Mouse (Mus musculus): Measurements from ENCODE around the gene Taar7f. TPM values are rescaled to one million over a fixed set of nuclear protein-coding genes. Genes with fewer than 3 reads are reported as not detected.

The Taar7f gene
- not detected for polyA plus RNA-seq (2012; fragmentation: generic; extraction: Trizol)

DNA sequence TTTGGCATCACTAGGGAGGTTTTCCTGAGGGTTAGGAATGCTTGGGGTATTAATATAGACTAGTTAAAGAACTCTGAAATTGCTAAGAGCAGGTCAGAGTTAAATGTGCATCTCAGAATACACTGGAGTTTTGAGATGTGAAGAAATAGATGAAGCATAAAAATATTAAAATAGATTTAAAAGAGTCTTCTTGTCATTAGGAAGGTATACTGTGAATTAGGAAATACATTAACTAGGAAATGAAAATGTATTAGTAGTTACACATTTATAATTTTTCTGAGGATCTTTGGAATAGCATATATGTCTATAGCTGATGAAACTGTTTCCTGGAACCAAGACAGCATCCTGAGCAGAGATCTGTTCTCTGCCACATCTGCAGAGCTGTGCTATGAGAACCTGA is at the start of gene Taar7f:
Taar7f (plus strand) TSS at position 301 of the 400 bp plus-strand sequence.
- no peak within 1 kb of the TSS for H3K4me3 ChIP-seq
- H3ac ChIP-seq (ENCODE audit: control insufficient read depth, insufficient read length), result no peak within 1 kb of the TSS
- no peaks in the 10 kb centered on the region for H3K36me3 ChIP-seq (ENCODE audit: control insufficient read depth, insufficient read depth)
- H3K79me2 ChIP-seq (ENCODE audit: control insufficient read depth, insufficient read depth), result no peaks in the 10 kb centered on the region
- H3K27me3 ChIP-seq (ENCODE audit: control insufficient read depth, insufficient read depth, insufficient read length), result peaks cover 4% of the 10 kb centered on the region
- TF ChIP-seq POLR2A (IDR thresholded peaks at IDR 0.05; ENCODE audit: insufficient read length, low read depth) (no peak), MYOG (IDR thresholded peaks at IDR 0.05; ENCODE audit: control insufficient read depth in 1 of 3, insufficient read depth in 1 of 3, insufficient read length in 2 of 3, low read depth in 2 of 3) (no peak), MYOD1 (IDR thresholded peaks at IDR 0.05; ENCODE audit: control insufficient read depth in 1 of 3, insufficient read length in 2 of 3, low read depth in 2 of 3) (no peak), REST (IDR thresholded peaks at IDR 0.05; ENCODE audit: insufficient read depth, insufficient read length) (no peak), E2F4 (IDR thresholded peaks at IDR 0.05; ENCODE audit: insufficient read depth) (no peak), SRF (IDR thresholded peaks at IDR 0.05; ENCODE audit: control insufficient read depth, insufficient read length, low read depth) (no peak), TCF3 (IDR thresholded peaks at IDR 0.05; ENCODE audit: insufficient read length, low read depth) (no peak), POLR2AphosphoS2 (IDR thresholded peaks at IDR 0.05; ENCODE audit: insufficient read length, low read depth) (no peak), MAX (IDR thresholded peaks at IDR 0.05; ENCODE audit: low read depth) (no peak), CEBPB (IDR thresholded peaks at IDR 0.05; ENCODE audit: insufficient read depth, poor library complexity, severe bottlenecking) (no peak), USF1 (IDR thresholded peaks at IDR 0.05; ENCODE audit: low read depth) (no peak), TCF12 (IDR thresholded peaks at IDR 0.05; ENCODE audit: insufficient read depth, poor library complexity, severe bottlenecking) (no peak)
- H3K4me2 ChIP-seq (ENCODE audit: low read depth), result no peak within 1 kb of the TSS

GRCm38 (mm10) chr10:23999639-24000038 is 49.7 kb upstream of the Taar7f start, which contains the start of gene Taar7b:
Gene Taar7b, plus strand, starts transcription at chr10:23999939.
- no peak within 1 kb of the TSS for H3K4me2 ChIP-seq (ENCODE audit: low read depth)
- no peaks in the 10 kb centered on the region for H3K79me2 ChIP-seq (ENCODE audit: control insufficient read depth, insufficient read depth)

GRCm38 (mm10) chr10:24006442-24006841 is 42.9 kb upstream of the Taar7f start:
- Histone ChIP-seq H3ac (ENCODE audit: control insufficient read depth, insufficient read length) (no peak overlapping the region), H3K36me3 (ENCODE audit: control insufficient read depth, insufficient read depth) (no peaks in the 10 kb centered on the region), H3K4me3 (no peak overlapping the region), H3K4me2 (ENCODE audit: low read depth) (no peak overlapping the region), H3K27me3 (ENCODE audit: control insufficient read depth, insufficient read depth, insufficient read length) (no peaks in the 10 kb centered on the region), H3K79me2 (ENCODE audit: control insufficient read depth, insufficient read depth) (no peaks in the 10 kb centered on the region)
- TF ChIP-seq TCF12 (IDR thresholded peaks at IDR 0.05; ENCODE audit: insufficient read depth, poor library complexity, severe bottlenecking) (no peak), MAX (IDR thresholded peaks at IDR 0.05; ENCODE audit: low read depth) (no peak), POLR2AphosphoS2 (IDR thresholded peaks at IDR 0.05; ENCODE audit: insufficient read length, low read depth) (no peak), CEBPB (IDR thresholded peaks at IDR 0.05; ENCODE audit: insufficient read depth, poor library complexity, severe bottlenecking) (no peak)

More at GRCm38 (mm10) chr10:23999639-24000038, 49.7 kb upstream of the Taar7f start, which contains the start of gene Taar7b:
- H3ac ChIP-seq (ENCODE audit: control insufficient read depth, insufficient read length), result no peak within 1 kb of the TSS
- TF ChIP-seq E2F4 (IDR thresholded peaks at IDR 0.05; ENCODE audit: insufficient read depth), result no peak
- no peak for TF ChIP-seq TCF12 (IDR thresholded peaks at IDR 0.05; ENCODE audit: insufficient read depth, poor library complexity, severe bottlenecking)
- TF ChIP-seq MYOD1 (IDR thresholded peaks at IDR 0.05; ENCODE audit: control insufficient read depth in 1 of 3, insufficient read length in 2 of 3, low read depth in 2 of 3), result no peak
- no peak for TF ChIP-seq USF1 (IDR thresholded peaks at IDR 0.05; ENCODE audit: low read depth)
- no peak for TF ChIP-seq CEBPB (IDR thresholded peaks at IDR 0.05; ENCODE audit: insufficient read depth, poor library complexity, severe bottlenecking)
- no peak for TF ChIP-seq REST (IDR thresholded peaks at IDR 0.05; ENCODE audit: insufficient read depth, insufficient read length)
- no peak for TF ChIP-seq SRF (IDR thresholded peaks at IDR 0.05; ENCODE audit: control insufficient read depth, insufficient read length, low read depth)
- TF ChIP-seq TCF3 (IDR thresholded peaks at IDR 0.05; ENCODE audit: insufficient read length, low read depth), result no peak
- no peak for TF ChIP-seq POLR2A (IDR thresholded peaks at IDR 0.05; ENCODE audit: insufficient read length, low read depth)
- no peak for TF ChIP-seq POLR2AphosphoS2 (IDR thresholded peaks at IDR 0.05; ENCODE audit: insufficient read length, low read depth)
- TF ChIP-seq MYOG (IDR thresholded peaks at IDR 0.05; ENCODE audit: control insufficient read depth in 1 of 3, insufficient read depth in 1 of 3, insufficient read length in 2 of 3, low read depth in 2 of 3), result no peak
- TF ChIP-seq MAX (IDR thresholded peaks at IDR 0.05; ENCODE audit: low read depth), result no peak
- no peaks in the 10 kb centered on the region for H3K27me3 ChIP-seq (ENCODE audit: control insufficient read depth, insufficient read depth, insufficient read length)
- no peaks in the 10 kb centered on the region for H3K36me3 ChIP-seq (ENCODE audit: control insufficient read depth, insufficient read depth)
- H3K4me3 ChIP-seq, result no peak within 1 kb of the TSS

- TF ChIP-seq E2F4 (IDR thresholded peaks at IDR 0.05; ENCODE audit: insufficient read depth), result no peak
- TF ChIP-seq POLR2AphosphoS2 (IDR thresholded peaks at IDR 0.05; ENCODE audit: insufficient read length, low read depth), result no peak
- no peak for TF ChIP-seq REST (IDR thresholded peaks at IDR 0.05; ENCODE audit: insufficient read depth, insufficient read length)
- no peak for TF ChIP-seq USF1 (IDR thresholded peaks at IDR 0.05; ENCODE audit: low read depth)
- TF ChIP-seq MYOD1 (IDR thresholded peaks at IDR 0.05; ENCODE audit: control insufficient read depth in 1 of 3, insufficient read length in 2 of 3, low read depth in 2 of 3), result no peak
- TF ChIP-seq POLR2A (IDR thresholded peaks at IDR 0.05; ENCODE audit: insufficient read length, low read depth), result no peak
- no peak for TF ChIP-seq TCF12 (IDR thresholded peaks at IDR 0.05; ENCODE audit: insufficient read depth, poor library complexity, severe bottlenecking)
- TF ChIP-seq MYOG (IDR thresholded peaks at IDR 0.05; ENCODE audit: control insufficient read depth in 1 of 3, insufficient read depth in 1 of 3, insufficient read length in 2 of 3, low read depth in 2 of 3), result no peak
- Histone ChIP-seq H3K79me2 (ENCODE audit: control insufficient read depth, insufficient read depth) (no peaks in the 10 kb centered on the region), H3K27me3 (ENCODE audit: control insufficient read depth, insufficient read depth, insufficient read length) (no peaks in the 10 kb centered on the region), H3K4me3 (no peak overlapping the region), H3ac (ENCODE audit: control insufficient read depth, insufficient read length) (no peak overlapping the region), H3K36me3 (ENCODE audit: control insufficient read depth, insufficient read depth) (no peaks in the 10 kb centered on the region), H3K4me2 (ENCODE audit: low read depth) (no peak overlapping the region)
These were observed 42.3 kb upstream of the Taar7f start for GRCm38 (mm10) chr10:24007034-24007433.

DNA sequence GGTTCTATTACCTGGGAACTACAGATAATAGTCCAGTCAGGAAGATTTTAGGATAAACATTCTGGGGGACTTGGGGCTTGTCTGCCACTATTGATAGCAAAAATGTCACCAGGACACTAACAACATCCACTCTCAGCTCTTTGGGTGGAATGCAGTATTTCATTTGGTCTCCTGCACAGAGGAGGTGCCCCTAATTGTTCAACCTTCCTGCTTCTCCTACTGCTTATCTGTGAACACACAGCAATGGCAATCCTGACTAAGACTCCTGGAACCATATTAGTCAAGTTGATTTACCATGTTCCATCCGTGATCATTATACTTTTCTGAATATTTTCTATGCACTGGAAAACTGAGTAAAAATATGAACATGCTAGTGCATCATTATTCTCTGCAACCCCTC is 41.2 kb upstream of the Taar7f start:
- Histone ChIP-seq H3K4me2 (ENCODE audit: low read depth) (no peak overlapping the region), H3K4me3 (no peak overlapping the region), H3K36me3 (ENCODE audit: control insufficient read depth, insufficient read depth) (no peaks in the 10 kb centered on the region), H3K79me2 (ENCODE audit: control insufficient read depth, insufficient read depth) (no peaks in the 10 kb centered on the region), H3ac (ENCODE audit: control insufficient read depth, insufficient read length) (no peak overlapping the region), H3K27me3 (ENCODE audit: control insufficient read depth, insufficient read depth, insufficient read length) (no peaks in the 10 kb centered on the region)
- no peak for TF ChIP-seq REST (IDR thresholded peaks at IDR 0.05; ENCODE audit: insufficient read depth, insufficient read length)
- TF ChIP-seq POLR2A (IDR thresholded peaks at IDR 0.05; ENCODE audit: insufficient read length, low read depth), result no peak
- no peak for TF ChIP-seq MYOG (IDR thresholded peaks at IDR 0.05; ENCODE audit: control insufficient read depth in 1 of 3, insufficient read depth in 1 of 3, insufficient read length in 2 of 3, low read depth in 2 of 3)
- TF ChIP-seq E2F4 (IDR thresholded peaks at IDR 0.05; ENCODE audit: insufficient read depth), result no peak
- no peak for TF ChIP-seq TCF12 (IDR thresholded peaks at IDR 0.05; ENCODE audit: insufficient read depth, poor library complexity, severe bottlenecking)
- TF ChIP-seq USF1 (IDR thresholded peaks at IDR 0.05; ENCODE audit: low read depth), result no peak
- no peak for TF ChIP-seq MYOD1 (IDR thresholded peaks at IDR 0.05; ENCODE audit: control insufficient read depth in 1 of 3, insufficient read length in 2 of 3, low read depth in 2 of 3)
- no peak for TF ChIP-seq CEBPB (IDR thresholded peaks at IDR 0.05; ENCODE audit: insufficient read depth, poor library complexity, severe bottlenecking)
- no peak for TF ChIP-seq MAX (IDR thresholded peaks at IDR 0.05; ENCODE audit: low read depth)
- no peak for TF ChIP-seq POLR2AphosphoS2 (IDR thresholded peaks at IDR 0.05; ENCODE audit: insufficient read length, low read depth)
- TF ChIP-seq SRF (IDR thresholded peaks at IDR 0.05; ENCODE audit: control insufficient read depth, insufficient read length, low read depth), result no peak
- no peak for TF ChIP-seq TCF3 (IDR thresholded peaks at IDR 0.05; ENCODE audit: insufficient read length, low read depth)

Data from myocyte (in vitro differentiated cells).